Mouse (Mus musculus) thymus, postnatal 14 days (tissue): Measurements from ENCODE around the gene Actn4.
"Not testable (repeated sequence)": the region's sequence is repeated elsewhere in the genome, so short reads cannot be mapped to it uniquely, and the experiment has no call there.

Experiments used
- DNase-seq: peaks from one replicate; pipeline ENCODE4 v3.0.0; 2021

The Actn4 gene

GRCm38 (mm10) chr7:28922606-28923005 is 39.5 kb downstream of the Actn4 start:
- no peak for DNase-seq

- no peak for DNase-seq
Measured at GRCm38 (mm10) chr7:28921722-28922465, 40.2 kb downstream of the Actn4 start.

GRCm38 (mm10) chr7:28921178-28921577 is 41.0 kb downstream of the Actn4 start:
- no peak for DNase-seq

- no peak for DNase-seq
Measured at GRCm38 (mm10) chr7:28919815-28920214, 42.3 kb downstream of the Actn4 start.

GRCm38 (mm10) chr7:28918540-28918939 is 43.6 kb downstream of the Actn4 start:
- no peak for DNase-seq

GRCm38 (mm10) chr7:28917503-28918426 is 44.4 kb downstream of the Actn4 start:
- DNase-seq = no peak

GRCm38 (mm10) chr7:28916491-28916890 is 45.6 kb downstream of the Actn4 start:
- peak; percentile 36 for DNase-seq

- DNase-seq = no peak
Measured at GRCm38 (mm10) chr7:28913171-28913570, 49.0 kb downstream of the Actn4 start.

- no peak for DNase-seq
Measured at GRCm38 (mm10) chr7:28911632-28912031, 50.5 kb downstream of the Actn4 start.

GRCm38 (mm10) chr7:28907195-28907594 is 54.9 kb downstream of the Actn4 start:
- DNase-seq = no peak

- no peak for DNase-seq
Measured at GRCm38 (mm10) chr7:28903778-28904177, 58.4 kb downstream of the Actn4 start.

GRCm38 (mm10) chr7:28902809-28903208 is 59.3 kb downstream of the Actn4 start:
- DNase-seq = no peak

- DNase-seq = no peak
Measured at GRCm38 (mm10) chr7:28902180-28902579, 60.0 kb downstream of the Actn4 start.

GRCm38 (mm10) chr7:28901311-28902125 is 60.6 kb downstream of the Actn4 start:
- no peak for DNase-seq

- peak; percentile 20 for DNase-seq
Measured at GRCm38 (mm10) chr7:28899972-28900371, 62.2 kb downstream of the Actn4 start.

- DNase-seq = no peak
Measured at GRCm38 (mm10) chr7:28897661-28898060, 64.5 kb downstream of the Actn4 start.

GRCm38 (mm10) chr7:28894942-28895341 is 67.2 kb downstream of the Actn4 start:
- no peak for DNase-seq

- DNase-seq = peak; percentile 37
Measured at GRCm38 (mm10) chr7:28893643-28894265, 68.4 kb downstream of the Actn4 start.

GRCm38 (mm10) chr7:28892601-28893000 is 69.5 kb downstream of the Actn4 start:
- no peak for DNase-seq

- peak; percentile 9 for DNase-seq
Measured at GRCm38 (mm10) chr7:28888701-28889161, 73.4 kb downstream of the Actn4 start.

- DNase-seq = peak; percentile 15
Measured at GRCm38 (mm10) chr7:28886486-28886885, 75.7 kb downstream of the Actn4 start.

- not testable (repeated sequence) for DNase-seq
Measured at GRCm38 (mm10) chr7:28883704-28884103, 78.4 kb downstream of the Actn4 start.
